Mouse (Mus musculus) layer of hippocampus, adult 2 months (tissue): ENCODE results near the gene Sec61g. TPM values are rescaled to one million over a fixed set of nuclear protein-coding genes. Genes with fewer than 3 reads are reported as not detected.

Source experiments
- DNase-seq, 2 experiments: peaks; one replicate each; pipeline ENCODE4 v3.0.0; 2022; ENCODE audit warnings: low spot score in 2 of 2
- H3K27ac ChIP-seq: fragments of 200-600 bp; 2 replicates; pipeline ENCODE4 v1.8.1; 2022
- H3K4me3 ChIP-seq: fragments of 200-600 bp; 2 replicates; pipeline ENCODE4 v1.8.1; 2022; ENCODE audit warnings: mild to moderate bottlenecking
- CTCF ChIP-seq: fragments of 200-600 bp; conservative IDR thresholded peaks from 2 replicates; pipeline ENCODE4 v1.8.1; 2022; ENCODE audit warnings: antibody characterized with exemption, mild to moderate bottlenecking, moderate library complexity
- total RNA-seq, 2 experiments: library from RNA; stranded (reverse); gene quantifications; 2 replicates each; pipeline ENCODE4 v1.2.3; 2021

Sec61g gene
- total RNA-seq, 2 experiments from 2014 or later = 9.0 to 13.2 TPM

DNA sequence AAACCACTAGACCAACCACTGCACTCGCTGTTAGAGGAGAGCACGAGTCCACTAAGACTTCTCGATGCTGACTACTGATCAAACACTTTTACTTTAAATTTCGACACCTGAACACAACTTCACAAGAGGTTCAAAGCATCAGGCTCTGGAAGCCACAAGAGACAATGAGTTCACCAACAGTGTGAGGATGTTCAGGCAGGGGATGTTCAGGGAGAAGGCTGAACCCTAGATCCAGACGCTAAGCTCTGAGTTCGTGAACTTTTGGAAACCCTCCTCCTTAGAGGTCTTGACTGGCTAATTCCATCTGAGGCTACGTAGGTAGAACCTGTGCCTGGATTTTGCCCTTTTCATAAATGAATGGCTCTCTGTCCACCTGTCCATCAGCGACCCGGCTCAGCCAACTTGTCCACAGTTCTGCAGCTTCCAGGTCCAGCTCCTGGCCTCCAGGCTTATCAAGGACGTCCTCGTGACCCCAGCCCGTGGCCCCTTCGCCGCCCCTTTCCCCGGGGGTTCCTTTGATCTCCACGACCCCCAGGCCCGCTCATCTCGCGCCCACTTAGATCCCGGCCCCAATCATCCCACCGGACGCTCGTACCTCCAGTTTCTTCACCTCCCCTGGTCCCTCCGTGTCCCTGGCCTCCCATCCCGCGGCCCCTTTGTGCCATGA lies 766 bp downstream of the Sec61g start:
- no peak for TF ChIP-seq CTCF
- DNase-seq = no peak
- Histone ChIP-seq H3K27ac (peak overlapping the region; percentile 97), H3K4me3 (peak overlapping the region; percentile 83)

DNA sequence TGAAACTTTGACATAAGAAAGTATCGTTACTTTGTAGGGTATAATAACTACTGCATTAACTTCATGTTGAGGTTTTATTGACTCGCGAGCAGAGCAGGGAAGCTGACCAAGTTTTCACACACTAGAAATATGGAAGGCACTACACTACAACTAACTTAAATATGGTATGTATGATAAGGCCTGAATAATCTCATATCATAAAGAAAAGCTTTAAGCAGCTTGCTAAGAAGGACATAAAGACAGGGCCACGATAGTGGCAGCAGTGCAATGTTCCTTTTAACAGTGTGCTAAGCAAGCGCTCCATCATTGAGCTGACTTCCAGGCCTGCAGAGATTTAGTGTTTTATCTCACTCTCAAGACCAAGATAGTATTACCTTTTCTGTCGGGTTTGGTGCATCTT lies 2.3 kb downstream of the Sec61g start:
- no peak for TF ChIP-seq CTCF
- Histone ChIP-seq H3K4me3 (no peak overlapping the region), H3K27ac (no peak overlapping the region)
- no peak for DNase-seq

DNA sequence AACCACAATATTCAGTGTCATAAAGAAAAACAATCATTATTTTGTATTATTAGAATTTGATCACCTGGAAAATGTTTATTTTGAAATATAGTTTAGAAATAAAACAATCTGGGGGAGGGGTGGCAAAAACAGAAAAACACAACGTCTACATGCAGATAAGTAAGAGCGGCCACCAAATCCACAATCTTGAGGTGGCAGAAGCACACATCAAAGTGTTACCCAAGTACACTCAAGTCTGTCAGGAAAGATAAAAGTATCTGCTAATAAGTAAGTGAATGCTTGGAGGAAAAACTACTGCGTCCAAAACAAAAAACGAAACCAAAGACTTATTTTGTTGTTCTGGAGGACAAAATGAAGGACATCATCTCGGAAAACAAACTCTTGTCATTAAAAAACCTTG lies 5.1 kb downstream of the Sec61g start:
- TF ChIP-seq CTCF = no peak
- Histone ChIP-seq H3K4me3 (no peak overlapping the region), H3K27ac (no peak overlapping the region)
- no peak for DNase-seq

- no peak for DNase-seq
- TF ChIP-seq CTCF = no peak
- no peak overlapping the region for H3K4me3 ChIP-seq
- H3K27ac ChIP-seq = no peak overlapping the region
Measured at GRCm38 (mm10) chr11:16502744-16503143, 5.5 kb downstream of the Sec61g start.

DNA sequence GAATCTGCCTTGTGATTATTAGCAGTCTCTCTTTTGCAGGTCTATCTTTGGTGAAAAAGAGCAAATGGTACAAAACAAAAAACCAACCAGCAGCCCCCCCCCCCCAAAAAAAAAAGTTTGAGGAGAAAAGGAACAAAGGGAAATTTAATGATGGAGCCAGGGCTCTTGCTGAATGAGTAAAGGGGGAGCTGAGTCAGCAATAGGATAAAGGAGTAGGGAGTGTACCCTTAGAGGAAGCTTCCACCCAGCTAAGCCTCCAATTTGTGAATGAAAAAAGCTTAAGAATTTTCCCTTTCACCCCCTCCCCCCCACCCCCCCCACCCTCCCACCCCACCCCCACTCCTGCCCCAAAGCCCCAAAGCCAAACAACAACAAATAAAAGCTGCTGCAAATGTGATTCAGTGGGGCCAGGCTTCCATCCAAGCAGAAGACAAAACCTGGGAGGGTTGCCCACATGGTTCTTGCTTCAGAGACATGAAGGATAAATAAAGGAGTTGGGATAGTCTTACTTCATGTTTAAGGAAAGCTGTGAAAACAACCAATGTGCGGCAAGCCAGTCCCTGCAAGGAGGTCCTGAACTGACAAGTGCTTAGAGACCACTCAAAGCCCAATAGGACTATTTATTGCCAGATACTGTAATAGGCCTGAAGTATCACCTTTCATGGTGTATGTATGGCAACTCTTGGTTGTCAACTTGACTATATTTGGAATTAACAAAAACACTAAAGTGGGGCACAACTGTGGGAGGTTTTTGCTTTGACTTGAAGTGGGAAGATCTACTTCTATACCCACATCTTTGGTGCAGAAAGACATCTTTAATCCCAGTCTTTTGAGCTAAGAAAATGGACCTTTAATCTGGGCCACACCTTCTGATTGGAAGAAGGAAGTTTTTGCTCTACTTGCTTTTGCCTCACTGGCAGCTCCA lies 9.3 kb downstream of the Sec61g start:
- no peak for DNase-seq
- no peak for TF ChIP-seq CTCF
- no peak overlapping the region for H3K27ac ChIP-seq
- no peak overlapping the region for H3K4me3 ChIP-seq

Other genes with a start within 250 kb of the Sec61g start
- gene Egfr, start 243.7 kb upstream of the Sec61g start, total RNA-seq = 10 to 100 TPM; 12.3 to 12.9 TPM